Mouse (Mus musculus): Measurements from ENCODE around the gene Ovol2. TPM values are rescaled to one million over a fixed set of nuclear protein-coding genes. Genes with fewer than 3 reads are reported as not detected.

Ovol2 gene
- total RNA-seq, 1 experiment from 2014 or later: not detected

GRCm38 (mm10) chr2:144276885-144277284 lies 55.1 kb downstream of the Ovol2 start:
- ATAC-seq (replicated peaks in 1 of 2; ENCODE audit: insufficient read depth in 1 of 2, low FRiP score in 2 of 2, low TSS enrichment in 1 of 2, low read depth in 1 of 2, poor library complexity in 2 of 2, severe bottlenecking in 2 of 2): no peak

DNA sequence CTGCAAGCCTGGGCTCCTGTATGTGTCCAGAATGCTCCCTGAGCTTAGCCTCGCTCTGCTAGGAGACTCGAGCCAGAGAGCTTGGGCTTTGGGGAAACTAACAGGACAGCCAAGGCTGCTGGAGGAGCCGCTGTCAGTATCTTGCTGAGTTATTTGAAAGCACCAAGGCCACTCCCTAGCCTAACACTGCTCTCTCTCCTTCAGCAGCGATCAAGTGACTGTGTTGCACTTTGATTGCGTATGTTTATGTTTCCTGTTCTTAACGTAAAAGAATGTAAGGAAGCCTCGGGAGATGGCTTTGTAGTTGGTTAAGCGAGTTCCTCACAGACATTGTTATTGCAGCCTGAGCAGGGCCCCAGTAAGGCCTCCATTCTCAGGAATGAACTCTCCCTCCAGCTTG lies 57.2 kb downstream of the Ovol2 start:
- ATAC-seq (replicated peaks in 1 of 2; ENCODE audit: insufficient read depth in 1 of 2, low FRiP score in 2 of 2, low TSS enrichment in 1 of 2, low read depth in 1 of 2, poor library complexity in 2 of 2, severe bottlenecking in 2 of 2): no peak

- no peak for ATAC-seq (replicated peaks in 1 of 2; ENCODE audit: insufficient read depth in 1 of 2, low FRiP score in 2 of 2, low TSS enrichment in 1 of 2, low read depth in 1 of 2, poor library complexity in 2 of 2, severe bottlenecking in 2 of 2)
Measured at GRCm38 (mm10) chr2:144272088-144272487, 59.9 kb downstream of the Ovol2 start.

- ATAC-seq (replicated peaks in 1 of 2; ENCODE audit: insufficient read depth in 1 of 2, low FRiP score in 2 of 2, low TSS enrichment in 1 of 2, low read depth in 1 of 2, poor library complexity in 2 of 2, severe bottlenecking in 2 of 2): peak; percentile 87 to 90
Measured at GRCm38 (mm10) chr2:144270507-144271420, 61.2 kb downstream of the Ovol2 start, which contains the start of the genes Mgme1 and Snx5. TSS of gene Mgme1 (plus strand) at chr2:144270663. TSS of gene Snx5 (minus strand) at chr2:144270906.

- no peak; a peak in 1 of 4 replicates for ATAC-seq (replicated peaks in 1 of 2; ENCODE audit: insufficient read depth in 1 of 2, low FRiP score in 2 of 2, low TSS enrichment in 1 of 2, low read depth in 1 of 2, poor library complexity in 2 of 2, severe bottlenecking in 2 of 2)
Measured at GRCm38 (mm10) chr2:144269679-144270475, 62.1 kb downstream of the Ovol2 start.

DNA sequence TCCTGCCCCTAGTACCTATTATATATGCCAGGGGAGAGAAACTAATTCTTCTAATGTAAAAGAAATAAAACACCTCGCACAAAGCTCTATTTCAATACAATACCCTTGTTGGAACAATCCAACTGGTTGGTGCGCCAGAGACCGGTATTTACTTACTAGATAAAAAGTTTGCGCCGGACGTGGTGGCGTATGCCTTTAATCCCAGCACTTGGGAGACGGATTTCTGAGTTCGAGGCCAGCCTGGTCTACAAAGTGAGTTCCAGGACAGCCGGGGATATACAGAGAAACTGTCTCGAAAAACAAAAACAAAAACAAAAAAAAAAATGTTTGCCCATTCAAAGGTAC lies 62.7 kb downstream of the Ovol2 start:
- ATAC-seq (replicated peaks in 1 of 2; ENCODE audit: insufficient read depth in 1 of 2, low FRiP score in 2 of 2, low TSS enrichment in 1 of 2, low read depth in 1 of 2, poor library complexity in 2 of 2, severe bottlenecking in 2 of 2): no peak

DNA sequence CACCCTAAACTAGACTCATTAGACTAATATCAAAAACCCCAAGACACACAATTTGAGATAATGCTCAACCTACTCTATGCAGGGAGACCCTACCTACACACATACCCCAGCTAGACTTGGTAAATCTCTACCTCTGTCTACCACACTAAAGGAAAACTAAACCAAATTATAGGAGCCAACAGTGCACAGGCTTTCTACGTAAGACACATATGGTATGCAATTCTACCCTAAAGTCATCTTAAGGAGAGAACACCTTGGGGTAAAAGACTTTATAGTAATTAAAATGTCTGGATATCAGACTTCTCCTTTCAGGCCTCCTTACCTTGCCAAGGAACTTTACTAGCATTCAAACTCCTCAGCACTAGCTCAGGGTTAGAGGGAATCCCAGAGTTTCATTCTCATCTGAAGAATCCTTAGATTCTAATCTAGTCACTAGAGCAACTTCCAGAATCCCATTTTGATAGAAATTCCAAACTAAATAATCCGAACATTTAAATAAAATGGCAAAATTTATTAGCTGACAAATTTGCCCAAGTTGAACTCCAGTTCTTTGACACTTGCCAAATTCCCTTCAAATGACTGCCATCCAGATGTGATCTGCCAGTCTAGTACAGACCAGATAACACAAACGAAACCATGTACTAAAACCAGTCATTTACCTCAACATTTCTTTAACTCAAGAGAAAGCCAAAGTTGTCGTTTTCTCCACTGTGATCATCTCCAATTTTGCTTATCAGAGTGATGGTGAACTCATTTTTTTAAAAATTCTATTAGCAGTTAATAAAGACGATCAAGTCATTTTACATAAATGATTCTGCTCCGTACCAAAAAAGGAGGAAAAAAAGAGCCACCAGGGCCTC lies 63.3 kb downstream of the Ovol2 start:
- no peak for ATAC-seq (replicated peaks in 1 of 2; ENCODE audit: insufficient read depth in 1 of 2, low FRiP score in 2 of 2, low TSS enrichment in 1 of 2, low read depth in 1 of 2, poor library complexity in 2 of 2, severe bottlenecking in 2 of 2)

DNA sequence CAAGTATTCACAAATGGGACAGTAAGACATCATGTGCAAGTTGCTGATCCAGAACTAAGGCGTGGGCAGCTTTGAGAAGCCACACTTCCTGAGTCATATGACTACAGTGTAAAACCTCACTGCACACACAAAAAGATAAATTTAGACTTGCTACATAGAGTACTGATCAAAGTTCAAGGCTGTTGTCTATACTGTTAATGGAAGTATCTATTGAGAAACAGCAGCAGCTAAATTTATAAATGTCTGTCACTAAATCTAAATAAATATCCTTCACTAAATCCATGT lies 64.3 kb downstream of the Ovol2 start:
- ATAC-seq (replicated peaks in 1 of 2; ENCODE audit: insufficient read depth in 1 of 2, low FRiP score in 2 of 2, low TSS enrichment in 1 of 2, low read depth in 1 of 2, poor library complexity in 2 of 2, severe bottlenecking in 2 of 2): no peak

- no peak for ATAC-seq (replicated peaks in 1 of 2; ENCODE audit: insufficient read depth in 1 of 2, low FRiP score in 2 of 2, low TSS enrichment in 1 of 2, low read depth in 1 of 2, poor library complexity in 2 of 2, severe bottlenecking in 2 of 2)
Measured at GRCm38 (mm10) chr2:144267004-144267730, 64.8 kb downstream of the Ovol2 start.

DNA sequence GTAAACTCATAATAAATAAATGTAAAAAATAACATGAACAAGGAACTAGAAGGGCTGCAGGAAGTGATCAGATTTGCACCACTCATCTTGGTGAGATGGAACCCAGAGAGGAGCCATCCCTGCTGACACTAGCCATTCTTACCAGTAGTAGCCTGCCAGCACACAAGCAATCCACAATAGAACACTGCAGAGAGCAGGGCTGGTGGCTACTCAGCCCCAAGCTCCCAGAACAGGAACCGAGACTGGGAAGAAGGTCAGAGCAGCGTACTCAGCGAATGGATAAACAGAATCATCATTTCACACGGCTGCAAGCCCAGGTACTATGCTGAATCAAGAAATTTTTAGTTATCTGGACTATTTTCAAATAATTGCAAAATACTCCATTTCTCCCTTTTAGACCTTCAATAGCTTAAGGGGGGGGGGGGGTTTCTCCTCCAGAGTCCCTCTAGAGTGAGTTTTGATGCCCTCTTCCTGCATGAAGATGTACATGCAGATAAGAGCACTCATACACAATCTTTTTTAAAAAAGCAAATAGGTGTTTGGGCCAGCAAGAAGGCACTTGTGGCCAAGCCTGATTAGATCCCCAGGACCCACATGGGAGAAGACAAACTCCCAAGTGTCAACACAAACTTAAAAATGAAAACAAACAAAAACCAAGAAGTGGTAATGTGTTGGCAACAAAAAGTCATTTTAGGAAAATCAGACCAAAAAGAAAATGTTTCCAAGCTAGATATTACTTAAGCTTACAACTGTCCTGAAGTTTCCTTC lies 65.8 kb downstream of the Ovol2 start:
- ATAC-seq (replicated peaks in 1 of 2; ENCODE audit: insufficient read depth in 1 of 2, low FRiP score in 2 of 2, low TSS enrichment in 1 of 2, low read depth in 1 of 2, poor library complexity in 2 of 2, severe bottlenecking in 2 of 2): no peak

DNA sequence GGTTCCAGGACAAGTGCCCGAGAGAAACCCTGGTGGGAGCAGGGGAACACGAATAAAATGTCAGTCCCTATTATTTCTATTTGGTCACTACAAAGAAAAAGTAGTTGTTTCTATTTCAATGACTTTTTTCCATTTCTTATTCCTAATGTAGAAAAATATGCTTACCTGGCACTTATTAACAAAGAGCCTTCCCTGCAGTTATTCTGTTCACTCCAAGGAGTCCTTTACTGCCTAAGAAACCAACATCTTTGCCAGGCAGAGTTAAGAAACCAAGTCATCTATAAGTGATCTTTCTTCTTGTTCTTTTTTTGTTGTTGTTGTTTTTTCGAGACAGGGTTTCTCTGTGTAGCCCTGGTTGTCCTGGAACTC lies 66.8 kb downstream of the Ovol2 start:
- ATAC-seq (replicated peaks in 1 of 2; ENCODE audit: insufficient read depth in 1 of 2, low FRiP score in 2 of 2, low TSS enrichment in 1 of 2, low read depth in 1 of 2, poor library complexity in 2 of 2, severe bottlenecking in 2 of 2): no peak

- peak in 1 of 2 experiments; percentile 33; a peak in 1 of 4 replicates for ATAC-seq (replicated peaks in 1 of 2; ENCODE audit: insufficient read depth in 1 of 2, low FRiP score in 2 of 2, low TSS enrichment in 1 of 2, low read depth in 1 of 2, poor library complexity in 2 of 2, severe bottlenecking in 2 of 2)
Measured at GRCm38 (mm10) chr2:144264398-144265119, 67.4 kb downstream of the Ovol2 start.

DNA sequence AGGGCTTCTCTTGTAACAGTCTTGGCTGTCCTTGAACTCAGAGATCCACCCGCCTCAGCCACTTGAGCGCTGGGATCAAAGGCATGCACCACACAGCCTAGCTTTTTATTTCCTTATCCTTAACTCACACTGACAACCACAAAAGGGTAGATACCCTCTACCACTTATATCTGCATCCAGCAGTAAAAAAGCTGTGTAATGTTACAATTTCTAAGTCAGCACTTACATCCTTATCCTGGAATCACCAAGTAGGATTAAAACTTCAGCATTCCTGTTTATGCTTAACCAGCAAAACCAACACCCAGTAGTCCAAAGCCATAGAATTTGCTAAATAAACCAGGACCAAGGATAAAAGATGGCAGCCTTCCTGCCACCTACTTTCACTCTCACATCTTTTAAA lies 69.1 kb downstream of the Ovol2 start:
- ATAC-seq (replicated peaks in 1 of 2; ENCODE audit: insufficient read depth in 1 of 2, low FRiP score in 2 of 2, low TSS enrichment in 1 of 2, low read depth in 1 of 2, poor library complexity in 2 of 2, severe bottlenecking in 2 of 2): no peak
